Comparison of ENCODE assay signal across 20 mouse cellular contexts in the genomic region with DNA sequence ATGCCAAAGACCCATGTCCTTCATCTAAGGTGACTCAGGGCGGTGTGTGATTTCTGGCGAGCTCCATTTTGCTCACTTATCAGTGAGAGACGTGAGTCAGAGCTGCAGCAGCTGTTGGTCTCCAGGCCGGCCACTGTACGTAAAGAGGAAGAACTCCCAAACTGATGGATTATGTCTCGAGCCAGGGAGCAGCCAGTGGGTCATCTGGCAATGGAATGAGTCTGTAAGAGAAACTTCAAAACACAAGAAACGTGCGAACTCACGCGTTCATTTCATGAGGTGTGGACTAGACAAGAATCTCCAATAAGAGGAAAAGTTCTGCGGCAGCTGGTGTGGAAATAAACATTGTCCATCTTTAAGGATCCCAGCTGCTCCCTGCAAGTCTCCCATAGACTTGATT.
A peak's percentile ranks its signal among the peaks of the same experiment; 100 is the strongest.
DNase-seq lines count a peak whose midpoint lies in the region; ATAC-seq and TF ChIP-seq lines count a peak whose summit lies in the region.
"Had no signal": no experiment of that assay in that cellular context is flagged by ENCODE, and none has a peak within 500 bp of the region (broad histone marks: within the 10 kb centered on the region; RNA-seq: fewer than 3 reads in every experiment).

No protein-coding gene starts in this region.

- H3K27ac ChIP-seq in kidney, embryonic 15.5 days = no peak overlapping the region
- H3K27ac ChIP-seq in midbrain, embryonic 11.5 days (ENCODE audit: low read depth, low read length) = no peak overlapping the region
- no peak overlapping the region for H3K27ac ChIP-seq in midbrain, embryonic 15.5 days
- H3K27ac ChIP-seq in stomach, embryonic 16.5 days (ENCODE audit: low read length) = no peak overlapping the region
- H3K27ac ChIP-seq in forebrain, postnatal 0 days (ENCODE audit: low read depth, low read length) = no peak overlapping the region
- H3K27ac ChIP-seq: forebrain, embryonic 10.5 days; liver, embryonic 15.5 days; neural tube, embryonic 12.5 days had no signal

- peak; percentile 24; the same call in 1 of the 2 replicates for ATAC-seq in kidney, embryonic 15.5 days (replicated peaks; ENCODE audit: low FRiP score)
- ATAC-seq in midbrain, embryonic 11.5 days (ENCODE audit: low FRiP score) = no peak
- no peak for ATAC-seq in midbrain, embryonic 15.5 days (replicated peaks)
- ATAC-seq in stomach, embryonic 16.5 days (ENCODE audit: insufficient read depth, low FRiP score) = peak; percentile 75; the same call in 1 of the 2 replicates
- no peak for ATAC-seq in forebrain, postnatal 0 days
- no peak for ATAC-seq in erythroblast, adult 5-6 weeks (replicated peaks; ENCODE audit: low FRiP score, poor library complexity, severe bottlenecking)
- ATAC-seq: hindbrain, embryonic 16.5 days had no signal

- DNase-seq in kidney, adult 18-20 months = no peak
- DNase-seq in midbrain, embryonic 11.5 days (ENCODE audit: low spot score, missing footprints) = peak; percentile 19
- peak; percentile 61 to 69 for DNase-seq in adrenal gland, postnatal 36 days
- DNase-seq in forebrain, postnatal 0 days = no peak
- DNase-seq: cerebellum, postnatal 10 days; gastrocnemius, postnatal 14 days; heart, postnatal 36 days; layer of hippocampus, adult 9-11 months; spleen, adult 18-20 months; thymus, postnatal 25 days had no signal

- no peak overlapping the region for H3K9ac ChIP-seq in kidney, embryonic 15.5 days
- no peak overlapping the region for H3K9ac ChIP-seq in midbrain, embryonic 11.5 days (ENCODE audit: low read length)
- H3K9ac ChIP-seq in midbrain, embryonic 15.5 days = no peak overlapping the region
- no peak overlapping the region for H3K9ac ChIP-seq in stomach, embryonic 16.5 days (ENCODE audit: low read length)
- H3K9ac ChIP-seq in forebrain, postnatal 0 days = no peak overlapping the region
- H3K9ac ChIP-seq: liver, embryonic 15.5 days; neural tube, embryonic 12.5 days had no signal

- WGBS in kidney, embryonic 15.5 days = 55% methylated on average over 11 of the region's 11 CpGs
- 90% methylated on average over 11 of the region's 11 CpGs for WGBS in midbrain, embryonic 11.5 days
- 89% methylated on average over 11 of the region's 11 CpGs for WGBS in midbrain, embryonic 15.5 days
- WGBS in stomach, embryonic 16.5 days = 33% methylated on average over 11 of the region's 11 CpGs
- WGBS in forebrain, postnatal 0 days = 87% methylated on average over 11 of the region's 11 CpGs

- H3K4me3 ChIP-seq in kidney, embryonic 15.5 days (replicated peaks) = no peak overlapping the region
- H3K4me3 ChIP-seq in midbrain, embryonic 11.5 days (ENCODE audit: low read depth, low read length) = no peak overlapping the region
- H3K4me3 ChIP-seq in midbrain, embryonic 15.5 days = no peak overlapping the region
- no peak overlapping the region for H3K4me3 ChIP-seq in stomach, embryonic 16.5 days (replicated peaks; ENCODE audit: low read length)
- no peak overlapping the region for H3K4me3 ChIP-seq in forebrain, postnatal 0 days (ENCODE audit: low read depth, low read length)
- H3K4me3 ChIP-seq: forebrain, embryonic 10.5 days; liver, embryonic 15.5 days; megakaryocyte, embryonic 14.5 days; neural tube, embryonic 12.5 days had no signal

- 0 out of 2 replicates have a peak overlapping the region, but pooled peaks have one; percentile 3 for H3K4me2 ChIP-seq in kidney, embryonic 15.5 days
- H3K4me2 ChIP-seq in midbrain, embryonic 11.5 days = no peak overlapping the region
- no peak overlapping the region for H3K4me2 ChIP-seq in midbrain, embryonic 15.5 days
- no peak overlapping the region for H3K4me2 ChIP-seq in stomach, embryonic 16.5 days (ENCODE audit: low read depth, low read length)
- no peak overlapping the region for H3K4me2 ChIP-seq in forebrain, postnatal 0 days (ENCODE audit: low read depth)
- H3K4me2 ChIP-seq: heart, embryonic 11.5 days; liver, embryonic 15.5 days; neural tube, embryonic 12.5 days had no signal

- no peaks in the 10 kb centered on the region for H3K27me3 ChIP-seq in kidney, embryonic 15.5 days
- H3K27me3 ChIP-seq in midbrain, embryonic 11.5 days (ENCODE audit: control insufficient read depth, insufficient read depth, low read length) = no peaks in the 10 kb centered on the region
- no peaks in the 10 kb centered on the region for H3K27me3 ChIP-seq in midbrain, embryonic 15.5 days (replicated peaks)
- H3K27me3 ChIP-seq in stomach, embryonic 16.5 days (ENCODE audit: control insufficient read depth, insufficient read depth, low read length) = no peaks in the 10 kb centered on the region
- no peaks in the 10 kb centered on the region for H3K27me3 ChIP-seq in forebrain, postnatal 0 days (ENCODE audit: insufficient read depth, low read length)
- H3K27me3 ChIP-seq: liver, embryonic 15.5 days; megakaryocyte, embryonic 14.5 days; neural tube, embryonic 12.5 days had no signal

- H3K9me3 ChIP-seq in kidney, embryonic 15.5 days (replicated peaks) = no peaks in the 10 kb centered on the region
- no peaks in the 10 kb centered on the region for H3K9me3 ChIP-seq in midbrain, embryonic 11.5 days (ENCODE audit: control insufficient read depth, low read length)
- no peaks in the 10 kb centered on the region for H3K9me3 ChIP-seq in midbrain, embryonic 15.5 days
- H3K9me3 ChIP-seq in stomach, embryonic 16.5 days (replicated peaks; ENCODE audit: control insufficient read depth, low read length) = no peaks in the 10 kb centered on the region
- H3K9me3 ChIP-seq in forebrain, postnatal 0 days (ENCODE audit: low read length) = no peaks in the 10 kb centered on the region
- H3K9me3 ChIP-seq: liver, embryonic 15.5 days; neural tube, embryonic 12.5 days had no signal

- no peaks in the 10 kb centered on the region for H3K36me3 ChIP-seq in kidney, embryonic 15.5 days
- H3K36me3 ChIP-seq in midbrain, embryonic 11.5 days (ENCODE audit: control insufficient read depth, insufficient read depth, low read length) = no peaks in the 10 kb centered on the region
- H3K36me3 ChIP-seq in midbrain, embryonic 15.5 days (replicated peaks) = no peaks in the 10 kb centered on the region
- no peaks in the 10 kb centered on the region for H3K36me3 ChIP-seq in stomach, embryonic 16.5 days (ENCODE audit: control insufficient read depth, insufficient read depth, low read length)
- no peaks in the 10 kb centered on the region for H3K36me3 ChIP-seq in forebrain, postnatal 0 days (ENCODE audit: insufficient read depth)
- H3K36me3 ChIP-seq: forebrain, embryonic 10.5 days; liver, embryonic 15.5 days; neural tube, embryonic 12.5 days had no signal

- no peak for TF ChIP-seq CTCF in forebrain, postnatal 0 days (IDR thresholded peaks at IDR 0.05; ENCODE audit: low read depth)

- peaks cover 14% of the 10 kb centered on the region for H3K4me1 ChIP-seq in kidney, embryonic 15.5 days
- H3K4me1 ChIP-seq in midbrain, embryonic 11.5 days (ENCODE audit: control insufficient read depth, insufficient read depth, low read length) = no peaks in the 10 kb centered on the region
- H3K4me1 ChIP-seq in midbrain, embryonic 15.5 days = peaks cover 8% of the 10 kb centered on the region; the same call in 1 of the 2 replicates
- peaks cover 4% of the 10 kb centered on the region; the same call in 1 of the 2 replicates for H3K4me1 ChIP-seq in stomach, embryonic 16.5 days (ENCODE audit: control insufficient read depth, insufficient read depth, low read length)
- H3K4me1 ChIP-seq in forebrain, postnatal 0 days (ENCODE audit: insufficient read depth) = no peaks in the 10 kb centered on the region

Comparison
In these comparisons a context has a peak if more than half of its experiments do, and no peak if none do; other contexts are left out.
1. ATAC-seq: peak in kidney, embryonic 15.5 days (single experiment) and stomach, embryonic 16.5 days (single experiment); none in midbrain, embryonic 11.5 days (single experiment), midbrain, embryonic 15.5 days (single experiment), forebrain, postnatal 0 days (single experiment) and erythroblast, adult 5-6 weeks (single experiment).
2. DNase-seq: peak in midbrain, embryonic 11.5 days (single experiment) and adrenal gland, postnatal 36 days (2 of 2); none in kidney, adult 18-20 months (single experiment) and forebrain, postnatal 0 days (single experiment).